Mouse (Mus musculus) heart, adult 18-20 months (tissue): ENCODE data around the gene Add1. TPM values are rescaled to one million over a fixed set of nuclear protein-coding genes. Genes with fewer than 3 reads are reported as not detected.
A peak's percentile ranks its signal among the peaks of the same experiment; 100 is the strongest.

Experiments used
- DNase-seq, 2 experiments: peaks; one replicate each; pipeline ENCODE4 v3.0.0; 2021 to 2022; ENCODE audit warnings: mixed read lengths in 1 of 2
- long read RNA-seq, 2 experiments: library from polyadenylated mRNA; stranded (forward); transcript quantifications; one replicate each; pipeline ENCODE4 v2.0.0; 2021
- total RNA-seq, 2 experiments: library from RNA; stranded (reverse); gene quantifications; 2 replicates each; pipeline ENCODE4 v1.2.3; 2021

Gene Add1
- 100 to 1,000 TPM; 124 to 133 TPM for total RNA-seq
- long read RNA-seq, experiment 1, full-length matches to known transcripts = 15 of 53 reads
- long read RNA-seq, experiment 1, partial matches to known transcripts = 5 of 53 reads
- long read RNA-seq, experiment 1, other reads (novel, unspliced or antisense) = 33 of 53 reads
- long read RNA-seq, experiment 2, partial matches to known transcripts = 1 of 17 reads
- long read RNA-seq, experiment 2, other reads (novel, unspliced or antisense) = 15 of 17 reads

DNA sequence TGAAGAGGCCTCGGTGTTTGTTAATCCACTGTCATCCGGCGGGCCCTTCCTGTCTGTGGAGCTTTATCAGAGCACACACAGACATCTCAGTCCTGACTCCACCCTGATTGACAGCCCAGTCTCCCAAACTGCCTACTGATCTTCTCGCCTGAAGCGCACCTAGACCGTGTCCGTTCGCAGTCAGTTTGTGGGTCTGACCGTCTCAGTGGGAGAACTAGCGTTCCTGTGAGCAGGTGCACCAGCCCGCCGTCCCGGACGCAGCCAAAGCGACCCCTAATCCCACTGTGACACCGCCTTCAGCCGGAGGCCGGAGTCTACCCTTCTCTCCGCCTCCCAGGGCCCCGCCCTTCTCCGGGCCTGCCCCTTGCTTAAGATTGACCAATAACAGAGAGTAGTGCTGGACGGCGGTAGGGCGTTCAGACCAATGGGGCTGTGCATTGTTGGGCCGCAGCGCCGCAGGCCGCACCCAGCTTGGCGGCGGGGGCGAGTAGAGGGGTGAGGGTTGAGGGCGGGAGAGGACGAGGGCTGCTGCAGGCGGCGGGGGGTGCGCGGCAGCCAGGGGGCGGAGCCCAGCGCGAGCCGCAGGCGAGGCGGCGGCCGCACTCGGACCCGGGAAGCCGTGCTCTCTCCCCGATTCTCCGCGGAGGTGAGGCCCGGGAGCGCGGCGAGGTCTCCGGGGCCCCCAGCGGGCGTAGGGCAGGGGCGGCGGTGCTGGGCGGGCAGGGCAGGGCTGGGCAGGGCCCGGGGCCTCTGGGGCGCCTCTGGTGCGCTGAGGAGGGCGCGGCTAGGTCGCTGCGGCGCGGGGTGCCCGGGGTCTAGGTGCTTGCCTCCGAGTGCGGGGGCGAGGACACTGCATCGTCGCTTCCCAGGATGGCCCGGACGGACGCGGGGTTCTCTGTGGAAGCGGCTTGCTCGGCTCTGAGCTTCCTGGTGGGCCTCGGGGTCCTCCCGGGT, at the start of gene Add1:
Gene Add1, plus strand, starts transcription at position 397 of the 954 bp plus-strand sequence.
- DNase-seq = peak; percentile 98 to 99

- no peak for DNase-seq
Observed at GRCm38 (mm10) chr5:34523958-34524485, 49.4 kb upstream of the Add1 start.

- no peak for DNase-seq
Observed at GRCm38 (mm10) chr5:34524511-34524910, 49.0 kb upstream of the Add1 start.

DNA sequence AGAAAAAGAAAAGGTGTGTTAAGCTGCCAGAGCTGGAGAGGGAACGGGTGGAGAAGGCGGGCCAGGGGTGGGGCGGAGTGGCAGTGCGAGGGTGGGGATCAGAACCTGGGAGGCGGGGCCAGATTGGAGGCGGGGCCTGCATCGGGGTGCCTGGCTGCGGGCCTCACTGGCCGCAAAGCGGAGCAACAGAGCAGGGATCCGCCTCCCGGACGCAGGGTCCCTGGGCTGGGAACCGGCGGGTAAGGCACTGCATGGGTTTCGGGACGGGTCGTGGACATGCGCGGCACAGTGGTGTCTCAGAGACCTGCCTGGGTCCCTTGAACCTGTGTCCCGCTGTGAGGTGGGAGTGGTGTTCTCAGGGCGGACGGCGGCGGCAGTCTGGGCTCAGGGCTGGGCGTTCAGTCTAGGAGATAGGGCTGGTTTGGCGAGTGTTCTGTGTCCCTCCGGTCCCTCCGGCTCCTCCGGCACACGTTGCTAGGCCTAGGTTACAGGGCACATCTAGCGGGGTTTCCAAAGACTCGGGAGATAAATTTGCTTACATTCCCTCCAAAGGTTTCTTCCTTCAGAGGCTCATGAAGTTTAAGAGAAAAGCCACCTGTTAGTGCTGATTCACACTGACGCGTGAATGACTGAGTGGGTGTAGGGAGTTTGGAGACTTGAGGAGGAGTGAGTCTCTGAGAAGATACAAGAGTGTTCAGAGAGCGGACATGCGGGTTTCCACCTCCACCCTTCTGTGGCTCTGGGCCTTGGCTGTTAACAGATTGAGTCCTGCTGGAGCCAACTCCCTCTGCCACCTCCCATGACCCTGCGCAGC, 47.6 kb upstream of the Add1 start, which contains the start of gene Sh3bp2:
Gene Sh3bp2, plus strand, starts transcription at position 176 of the 814 bp plus-strand sequence.
- peak; percentile 98 for DNase-seq

DNA sequence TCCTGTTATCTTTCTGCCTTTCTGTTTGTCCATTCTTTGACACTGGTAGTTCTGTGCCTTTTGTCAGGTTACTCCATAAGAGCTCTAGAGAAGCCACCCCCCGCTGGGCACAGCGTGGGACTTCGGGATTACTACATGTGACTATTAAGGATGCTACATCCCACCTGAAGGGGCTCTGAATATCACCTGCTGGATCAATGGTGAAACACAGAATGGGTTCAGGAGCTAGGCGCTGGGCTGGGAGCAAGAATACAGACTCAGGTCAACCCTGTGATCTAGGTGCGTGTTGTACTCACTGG, 47.0 kb upstream of the Add1 start:
- no peak for DNase-seq

- no peak for DNase-seq
Observed at GRCm38 (mm10) chr5:34527352-34527751, 46.1 kb upstream of the Add1 start.

DNA sequence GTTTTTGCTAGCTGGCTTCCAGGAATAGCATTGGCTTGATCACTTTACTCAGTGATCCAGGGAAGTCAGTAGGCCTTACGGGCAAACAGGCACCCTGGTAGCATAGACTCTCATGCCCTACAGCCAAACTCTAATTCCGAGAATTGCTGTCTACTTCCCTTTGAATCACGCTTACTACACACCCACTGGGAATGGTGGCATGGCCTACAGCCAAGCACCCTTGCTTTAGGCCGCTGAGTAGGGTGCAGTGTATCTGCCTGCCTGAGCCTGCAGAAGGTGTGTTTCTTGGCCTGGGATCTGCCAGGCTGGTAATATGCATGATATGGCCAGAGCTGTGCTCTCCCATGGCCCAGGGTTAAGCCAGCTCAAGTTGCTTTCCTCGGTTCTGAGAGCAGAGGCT, 44.7 kb upstream of the Add1 start:
- DNase-seq = no peak

- no peak for DNase-seq
Observed at GRCm38 (mm10) chr5:34530116-34530515, 43.3 kb upstream of the Add1 start.

- DNase-seq = no peak
Observed at GRCm38 (mm10) chr5:34530687-34531086, 42.8 kb upstream of the Add1 start.

DNA sequence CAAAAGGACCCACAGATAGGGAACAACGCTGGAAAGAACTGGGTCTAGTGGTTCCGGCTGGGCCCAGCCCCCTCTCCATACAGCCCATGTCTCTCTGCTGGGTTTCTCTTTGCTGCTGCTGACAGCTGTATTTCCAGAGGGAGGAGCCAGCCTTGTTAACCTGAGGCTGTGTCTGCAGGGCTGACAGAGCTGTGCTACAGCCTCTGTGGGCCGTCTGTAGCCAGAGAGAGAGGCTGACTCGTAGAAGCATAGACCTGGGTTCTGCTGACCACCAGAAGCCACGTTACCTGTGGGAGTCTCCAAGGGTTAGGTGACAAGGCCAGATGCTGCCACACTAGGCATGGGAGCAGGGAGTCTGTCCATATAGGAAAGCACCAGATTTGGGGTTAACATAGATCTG, 40.4 kb upstream of the Add1 start:
- DNase-seq = no peak

DNA sequence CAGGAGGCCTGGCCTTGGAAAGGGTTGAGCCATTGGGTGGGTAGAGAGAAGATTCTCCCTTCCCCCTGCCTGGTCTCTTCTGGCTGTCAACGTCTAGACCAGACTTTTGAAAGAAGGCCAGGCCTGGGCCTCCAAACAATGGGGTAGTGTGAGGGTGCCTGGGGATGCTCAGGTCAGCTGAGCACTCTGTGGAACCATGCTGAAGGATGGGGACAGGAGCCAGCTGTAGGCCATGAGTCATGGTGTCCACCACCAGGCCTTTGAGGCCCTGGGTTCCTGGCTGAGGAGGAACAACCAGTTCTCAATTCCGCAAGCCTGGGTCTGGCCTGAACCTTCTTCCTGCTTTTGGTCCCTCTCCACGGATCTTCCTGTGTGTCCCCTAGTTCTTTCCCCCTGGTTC, 39.6 kb upstream of the Add1 start:
- peak; percentile 36 to 82 for DNase-seq

DNA sequence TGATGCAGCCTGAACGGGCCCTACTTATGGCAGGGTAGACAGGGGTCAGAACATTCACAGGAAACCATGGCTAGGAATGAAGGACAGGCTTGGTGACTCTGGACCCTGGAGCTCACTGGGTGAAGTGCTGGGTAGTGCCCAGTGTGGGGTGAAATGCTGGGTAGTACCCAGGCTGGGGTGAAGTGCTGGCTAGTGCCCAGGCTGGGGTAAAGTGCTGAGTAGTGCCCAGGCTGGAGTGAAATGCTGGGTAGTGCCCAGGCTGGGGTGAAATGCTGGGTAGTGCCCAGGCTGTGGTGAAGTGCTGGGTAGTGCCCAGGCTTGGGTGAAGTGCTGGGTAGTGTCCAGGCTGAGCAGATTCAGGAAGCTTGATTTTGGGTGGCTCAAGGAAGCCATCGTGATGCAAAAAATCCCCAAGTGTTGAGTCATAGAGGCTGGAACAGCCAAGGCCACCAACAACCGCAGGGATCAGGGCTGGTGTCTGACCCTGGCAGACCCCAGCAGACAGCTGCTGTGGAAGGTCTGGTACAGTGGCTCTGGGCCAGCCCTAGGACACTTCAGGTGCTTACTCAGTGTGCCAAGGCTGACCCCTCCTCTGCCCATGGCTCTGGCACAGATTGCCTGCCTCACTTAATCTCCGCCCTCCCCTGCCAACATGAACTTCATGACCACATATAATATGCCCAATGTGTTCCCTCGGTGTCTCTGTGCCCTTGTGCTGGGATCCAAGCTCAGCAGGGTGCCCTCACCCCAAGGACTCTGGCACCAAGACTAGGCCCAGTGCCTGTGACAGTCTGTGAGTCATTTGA, 38.5 kb upstream of the Add1 start:
- DNase-seq = peak; percentile 28 to 61

DNA sequence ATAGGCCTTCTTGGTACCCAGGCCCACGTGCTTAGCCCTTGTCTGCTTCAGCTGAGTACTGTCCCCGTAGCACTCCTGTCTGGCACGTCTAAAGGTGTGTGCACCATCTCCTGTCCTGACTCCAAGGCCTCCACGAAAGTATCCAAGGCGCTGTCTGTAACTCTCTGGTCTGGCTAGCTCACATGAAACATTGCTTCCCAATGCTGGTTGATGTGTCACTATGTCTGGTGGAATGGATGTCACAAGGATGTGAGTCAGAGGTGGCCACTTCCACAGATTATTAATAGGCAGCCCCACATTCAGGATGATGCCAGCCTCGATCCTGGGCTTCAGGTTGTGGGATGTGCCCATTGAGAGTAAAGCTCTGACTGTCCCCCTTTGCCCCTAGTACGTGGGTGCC, 37.6 kb upstream of the Add1 start:
- DNase-seq = no peak

GRCm38 (mm10) chr5:34538079-34538478, 35.4 kb upstream of the Add1 start:
- DNase-seq = peak in 1 of 2 experiments; percentile 18

GRCm38 (mm10) chr5:34538527-34538926, 34.9 kb upstream of the Add1 start:
- peak; percentile 28 to 37 for DNase-seq

DNA sequence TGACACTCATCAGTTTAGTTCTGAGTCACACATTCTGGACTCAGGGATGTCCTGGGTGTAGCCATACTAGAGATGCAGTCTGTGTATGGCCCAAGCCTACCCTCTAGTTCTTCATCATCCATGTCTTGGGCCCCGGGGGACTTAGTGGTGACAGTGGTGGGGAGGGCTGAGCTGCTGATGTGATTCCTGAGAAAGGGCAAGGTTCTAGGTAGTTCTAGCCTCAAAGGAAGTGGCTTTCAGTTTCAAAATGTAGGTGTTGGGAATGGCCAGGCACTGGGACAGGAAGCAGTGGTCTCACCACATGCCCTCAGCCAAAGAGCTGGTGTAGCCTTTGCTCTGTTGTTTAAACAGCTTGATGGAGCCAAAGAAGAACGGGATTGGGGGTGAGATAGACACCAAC, 34.3 kb upstream of the Add1 start:
- DNase-seq = no peak

- no peak for DNase-seq
Observed at GRCm38 (mm10) chr5:34542166-34542565, 31.3 kb upstream of the Add1 start.

DNA sequence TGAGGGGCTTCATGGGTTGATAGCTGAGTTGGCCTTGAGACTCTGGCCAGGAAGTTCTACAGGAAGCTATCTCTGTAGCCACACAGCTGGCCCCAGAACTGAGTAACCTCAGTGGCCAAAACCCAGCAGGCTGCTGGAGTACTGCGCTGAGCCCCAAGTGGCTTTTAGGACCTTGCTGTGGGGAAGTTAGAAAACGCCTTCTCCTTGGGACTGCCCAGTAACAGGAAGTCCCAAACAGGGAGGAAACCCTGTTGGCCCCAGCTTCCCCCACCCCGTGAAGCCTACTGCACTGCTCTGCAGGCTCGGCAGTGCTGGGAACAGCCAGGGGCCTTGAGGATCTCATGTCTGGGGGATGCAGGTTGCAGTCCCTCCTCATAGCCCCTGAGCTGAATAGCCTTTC, 30.4 kb upstream of the Add1 start:
- peak; percentile 45 to 79 for DNase-seq

DNA sequence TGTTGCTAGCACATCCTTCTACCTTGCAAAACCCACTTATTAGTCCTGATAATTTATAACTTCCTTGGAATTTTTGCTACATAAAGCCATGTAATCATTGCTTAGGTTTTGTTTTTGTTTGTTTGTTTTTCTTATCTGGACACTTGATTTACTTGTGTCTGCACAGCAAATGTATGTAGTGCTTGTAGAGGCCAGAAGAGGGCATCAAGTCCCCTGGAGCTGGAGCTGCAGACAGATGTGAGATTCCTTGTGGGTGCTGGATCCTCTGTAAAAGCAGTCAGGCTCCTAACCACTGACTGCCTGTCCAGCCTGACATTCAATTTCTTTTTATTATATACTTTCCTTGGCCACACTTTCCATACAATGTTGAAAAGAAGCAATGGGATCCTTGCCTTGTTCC, 26.1 kb upstream of the Add1 start:
- DNase-seq = peak in 1 of 2 experiments; percentile 36

DNA sequence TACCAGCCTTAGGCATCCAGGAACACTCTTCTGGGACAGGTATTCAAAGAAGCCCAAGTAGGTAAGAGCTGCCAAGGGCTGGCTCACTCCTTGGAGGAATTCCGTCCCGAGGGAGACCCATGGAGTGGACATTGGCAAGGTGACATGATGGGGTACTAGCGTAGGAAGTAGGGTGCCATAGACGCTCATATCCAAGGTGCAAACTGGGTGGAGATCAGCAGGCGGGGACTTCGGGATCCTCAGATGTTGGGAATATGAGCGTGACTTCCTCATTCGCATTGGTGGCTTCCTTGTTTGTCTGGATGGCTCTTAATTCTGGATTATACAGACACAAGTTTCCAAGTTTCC, 24.4 kb upstream of the Add1 start:
- no peak for DNase-seq

GRCm38 (mm10) chr5:34549483-34550221, 23.8 kb upstream of the Add1 start:
- DNase-seq = peak; percentile 53 to 54
